Mouse (Mus musculus) MEL (cell line): ENCODE measurements around the gene Igfbp3.

Experiments
- CTCF ChIP-seq, 3 experiments: IDR thresholded peaks in 2 of 3; conservative IDR thresholded peaks in 1 of 3; 2 replicates each; pipeline ENCODE4 v1.5.1; 2011 to 2012; ENCODE audit warnings: low read length in 3 of 3, low read depth in 2 of 3, mild to moderate bottlenecking in 2 of 3, improper control_type of control experiment in 1 of 3, inconsistent platforms in 1 of 3, mixed read lengths in 1 of 3, moderate library complexity in 1 of 3; ENCODE audit not compliant: control insufficient read depth in 1 of 3, insufficient read depth in 1 of 3, poor library complexity in 1 of 3, severe bottlenecking in 1 of 3
- TCF12 ChIP-seq: IDR thresholded peaks from 2 replicates; pipeline ENCODE4 v1.6.1; 2014; ENCODE audit warnings: low read depth, mild to moderate bottlenecking, inconsistent platforms, low read length, improper control_type of control experiment, moderate library complexity

- no peak for TF ChIP-seq CTCF (IDR thresholded peaks at IDR 0.05 in 2 of 3, conservative IDR thresholded peaks at IDR 0.05 in 1 of 3; ENCODE audit: control insufficient read depth in 1 of 3, insufficient read depth in 1 of 3, low read depth in 2 of 3, low read length in 3 of 3, poor library complexity in 1 of 3, severe bottlenecking in 1 of 3)
- no peak for TF ChIP-seq TCF12
Measured at GRCm38 (mm10) chr11:7187472-7187871, 26.3 kb downstream of the Igfbp3 start.
